Mouse (Mus musculus): ENCODE data around the gene Pecr.

GRCm38 (mm10) chr1:72284539-72284938 lies 425 bp upstream of the Pecr start:
- TF ChIP-seq CTCF (IDR thresholded peaks at IDR 0.05; ENCODE audit: low read depth) (no peak), EP300 (IDR thresholded peaks at IDR 0.05; ENCODE audit: low read depth) (no peak)
